Mouse (Mus musculus): ENCODE data around the gene Phc3. TPM values are rescaled to one million over a fixed set of nuclear protein-coding genes. Genes with fewer than 3 reads are reported as not detected.

The Phc3 gene
- total RNA-seq, 2 experiments from 2014 or later, result 23.1 to 25.1 TPM

DNA sequence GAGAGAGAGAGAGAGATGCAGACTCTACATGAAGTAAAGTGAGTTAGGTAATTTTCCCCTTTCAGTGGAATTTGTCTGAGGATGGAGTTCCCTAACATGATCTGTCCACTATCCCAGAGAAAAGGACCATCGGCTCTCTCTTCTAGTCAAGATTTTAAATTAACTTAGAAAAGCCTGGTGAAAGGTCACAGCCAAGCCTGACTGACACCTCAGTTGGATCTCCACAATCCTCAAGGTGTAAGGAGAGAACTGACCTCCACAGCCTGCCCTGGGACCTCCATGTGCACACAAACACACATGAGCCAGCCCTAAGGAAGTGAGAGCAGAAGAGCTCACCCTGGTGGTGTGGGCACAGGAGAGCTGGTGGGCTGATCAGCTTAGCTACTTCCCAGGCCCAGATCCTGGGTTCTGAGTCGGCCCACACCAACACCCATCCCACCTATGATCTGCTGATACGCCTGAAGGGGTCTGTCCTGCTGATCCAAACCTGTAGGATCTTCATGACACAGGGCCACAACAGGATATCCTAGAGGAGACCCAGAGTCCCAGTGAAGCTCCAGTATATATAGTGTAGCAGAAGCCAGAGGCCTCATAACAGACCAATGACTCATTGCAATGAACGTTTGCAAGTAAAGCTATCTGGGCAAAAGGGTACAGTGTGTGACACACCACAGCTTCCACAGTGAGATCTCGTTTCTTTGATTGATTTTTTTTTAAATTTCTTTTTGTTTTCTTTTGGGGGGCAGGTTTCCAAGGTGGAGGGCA is 12.6 kb upstream of the Phc3 start:
- DNase-seq (ENCODE audit: low spot score in 2 of 2), result no peak

DNA sequence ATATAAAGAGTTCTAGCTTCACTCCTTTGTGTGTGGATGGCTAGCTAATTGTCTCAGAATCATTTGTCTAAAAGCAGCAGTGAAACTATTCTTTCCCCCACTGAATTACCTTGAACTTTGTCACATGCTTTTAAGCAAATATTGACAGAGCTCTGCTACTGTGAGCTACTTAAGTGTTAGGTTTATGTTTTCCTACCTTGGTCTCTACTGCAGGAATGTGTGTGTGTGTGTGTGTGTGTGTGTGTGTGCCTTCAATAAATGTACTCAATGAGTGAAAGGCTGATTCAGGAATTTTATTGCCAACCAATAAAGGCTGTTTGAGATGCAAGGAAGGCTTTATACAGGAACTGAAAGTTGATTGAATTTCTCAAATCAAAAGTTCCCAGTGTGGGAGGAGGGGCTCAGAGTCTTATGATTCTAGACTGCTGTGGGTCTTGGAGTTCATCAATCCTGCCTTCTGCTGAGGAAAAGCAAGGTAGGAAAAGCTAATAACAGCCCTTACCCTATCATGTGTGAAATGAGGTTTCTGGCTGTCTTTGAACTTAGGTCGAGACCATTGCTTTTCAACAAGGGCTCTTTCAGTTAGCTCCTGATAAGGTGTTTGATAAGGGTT is 7.9 kb upstream of the Phc3 start:
- DNase-seq (ENCODE audit: low spot score in 2 of 2), result no peak

DNA sequence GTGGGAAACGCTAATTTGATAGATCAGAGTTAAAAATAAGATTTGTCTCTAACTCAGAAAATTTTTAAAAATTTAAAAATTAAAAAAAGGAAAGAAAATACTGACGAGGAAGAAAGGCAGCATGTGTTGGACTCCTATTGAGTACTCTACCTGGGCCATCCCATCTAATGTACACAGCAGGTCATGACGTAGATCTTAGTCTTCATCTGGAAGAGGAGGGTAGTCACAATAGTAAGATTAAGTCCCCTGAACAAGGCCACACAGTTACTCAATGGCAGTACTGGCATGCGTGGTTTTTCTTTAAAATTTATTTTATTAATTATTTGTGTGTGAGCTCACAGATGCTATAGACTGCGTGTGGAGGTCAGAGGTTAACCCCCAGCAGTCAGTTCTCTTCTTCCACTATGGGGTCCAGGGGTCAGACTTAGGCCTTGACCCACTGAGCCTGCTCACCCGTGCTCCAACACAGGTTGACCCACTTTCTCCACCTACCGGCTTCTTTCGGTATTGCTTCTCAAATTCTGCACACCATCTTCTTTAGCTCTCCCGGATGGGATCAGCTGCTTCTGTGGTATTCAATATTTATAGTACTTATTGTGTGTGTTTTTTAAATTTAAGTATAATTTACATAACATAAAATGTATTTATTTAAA is 6.0 kb upstream of the Phc3 start:
- DNase-seq (ENCODE audit: low spot score in 2 of 2), result peak; percentile 32 to 65

DNA sequence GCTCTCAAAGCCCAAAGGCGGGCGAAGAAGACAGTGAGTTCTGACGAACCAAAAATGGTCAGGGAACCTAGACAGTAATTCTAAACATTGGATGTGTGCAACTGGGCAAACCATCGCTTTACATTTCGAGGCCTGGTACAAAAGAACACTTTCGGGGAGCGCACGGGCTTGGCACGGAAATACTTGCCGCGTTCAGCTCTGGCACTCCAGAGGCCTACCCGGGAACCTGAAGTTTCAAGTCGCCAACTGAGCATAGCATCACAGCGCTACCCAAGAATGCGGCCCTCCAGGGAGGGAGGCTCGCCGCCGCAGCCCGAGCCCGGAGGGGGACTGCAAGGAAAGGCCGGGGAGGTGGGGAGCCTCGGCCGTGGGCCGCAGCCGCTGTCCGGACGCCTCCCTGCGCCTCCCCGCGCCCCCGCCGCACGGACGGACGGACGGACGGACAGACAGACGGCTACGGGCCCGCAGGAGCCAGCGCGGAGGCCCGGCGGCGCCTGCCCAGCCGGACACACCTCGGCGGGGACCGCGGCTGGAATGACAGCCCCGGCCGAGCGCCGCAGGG is 603 bp downstream of the Phc3 start:
- DNase-seq (ENCODE audit: low spot score in 2 of 2), result peak; percentile 29 to 50

DNA sequence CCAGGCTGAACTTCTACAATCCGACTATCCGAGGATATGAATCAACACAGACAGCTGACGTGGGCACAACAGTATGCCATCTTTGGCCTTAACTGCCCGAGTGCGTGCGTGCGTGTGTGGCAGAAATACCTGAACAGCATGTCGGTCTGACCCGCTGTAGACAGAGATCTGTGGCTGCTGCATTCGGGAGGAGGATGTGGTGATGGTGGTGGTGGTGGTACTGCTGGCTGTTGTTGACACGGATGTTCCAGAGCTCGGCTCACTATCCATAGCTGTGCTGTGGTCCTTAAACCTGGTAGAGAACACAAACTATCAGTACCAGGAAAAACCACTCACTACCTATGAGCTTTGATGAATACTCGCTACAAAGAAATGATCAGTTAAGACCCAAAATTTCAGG is 3.6 kb downstream of the Phc3 start:
- DNase-seq (ENCODE audit: low spot score in 2 of 2), result no peak

DNA sequence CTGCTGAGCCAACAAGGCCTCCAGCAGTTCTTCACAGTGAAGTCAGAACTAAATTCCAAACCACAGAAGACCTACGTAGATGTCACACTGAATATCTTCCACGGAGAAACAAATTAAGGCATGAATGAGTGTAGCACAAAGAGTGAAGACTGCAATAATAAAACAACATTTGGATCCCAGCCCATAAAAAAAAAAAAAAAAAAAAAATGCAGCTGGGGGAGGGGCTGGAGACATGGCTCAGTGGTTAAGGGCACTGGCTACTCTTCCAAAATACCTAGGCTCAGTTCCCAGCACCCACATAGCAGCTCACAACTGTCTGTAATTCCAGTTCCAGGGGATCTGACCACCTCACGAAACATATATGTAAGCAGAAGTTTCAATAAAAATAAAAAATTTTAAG is 5.0 kb downstream of the Phc3 start:
- no peak for DNase-seq (ENCODE audit: low spot score in 2 of 2)

DNA sequence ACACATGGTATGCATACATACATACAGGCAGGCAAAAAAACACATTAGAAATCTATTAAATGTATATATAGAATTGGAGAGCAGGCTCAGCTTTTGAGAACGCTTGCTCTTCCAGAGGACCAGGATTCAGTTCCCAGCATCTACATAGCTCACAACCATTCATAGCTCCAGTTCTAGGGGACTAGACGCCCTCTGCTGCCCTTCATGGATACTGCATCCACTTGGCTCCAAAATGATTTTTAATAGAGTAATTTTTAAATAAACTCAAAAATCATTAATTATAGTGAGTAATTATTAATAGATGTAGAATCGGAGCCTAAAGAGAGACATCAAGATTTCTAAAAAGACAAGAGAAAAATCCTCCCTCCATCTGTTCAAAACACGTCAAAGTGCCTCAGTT is 6.1 kb downstream of the Phc3 start:
- no peak for DNase-seq (ENCODE audit: low spot score in 2 of 2)

DNA sequence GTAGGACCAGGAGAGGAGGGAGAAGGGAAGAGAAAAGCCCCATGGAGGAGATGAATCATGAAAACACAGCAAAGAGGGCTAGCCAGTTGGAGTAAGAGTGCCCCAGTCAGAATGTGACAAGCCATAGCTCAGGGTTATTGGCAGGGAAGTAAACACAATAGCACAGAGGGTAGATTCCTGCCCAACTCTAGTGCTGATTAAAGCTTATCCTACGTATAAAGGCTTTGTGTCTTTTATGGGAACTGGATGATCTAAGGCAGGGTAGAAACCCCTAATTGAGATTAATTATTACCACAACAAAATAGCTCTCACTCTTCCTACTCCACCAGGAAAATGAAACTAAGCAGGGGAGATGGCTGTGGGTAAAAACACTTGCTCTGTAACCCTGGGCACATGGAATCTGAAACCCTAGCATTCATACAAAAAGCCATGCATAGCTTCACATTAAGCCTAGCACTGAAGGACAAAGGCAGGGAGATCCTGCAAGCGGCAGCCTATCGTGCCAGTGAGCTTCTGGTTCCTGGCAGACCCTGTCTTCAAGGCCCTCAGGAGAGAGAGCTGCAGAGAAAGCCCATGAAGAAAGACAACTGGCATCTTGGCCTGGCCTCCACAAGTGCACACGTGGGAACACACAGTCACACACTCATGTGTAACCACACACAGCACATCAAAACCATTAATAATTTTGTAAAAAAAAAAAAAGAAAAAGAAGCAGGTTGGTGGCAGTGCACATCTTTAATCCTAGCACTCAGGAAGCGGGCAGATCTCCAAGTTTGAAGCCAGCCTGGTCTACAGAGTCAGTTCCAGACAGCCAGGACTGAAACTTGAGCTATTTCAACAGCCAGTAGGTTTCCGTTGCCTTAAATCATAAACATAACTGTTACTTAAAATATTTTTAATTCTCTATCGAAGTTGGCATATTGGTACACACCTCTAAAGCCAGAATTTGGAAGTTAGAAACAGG is 9.1 kb downstream of the Phc3 start:
- DNase-seq (ENCODE audit: low spot score in 2 of 2), result no peak

DNA sequence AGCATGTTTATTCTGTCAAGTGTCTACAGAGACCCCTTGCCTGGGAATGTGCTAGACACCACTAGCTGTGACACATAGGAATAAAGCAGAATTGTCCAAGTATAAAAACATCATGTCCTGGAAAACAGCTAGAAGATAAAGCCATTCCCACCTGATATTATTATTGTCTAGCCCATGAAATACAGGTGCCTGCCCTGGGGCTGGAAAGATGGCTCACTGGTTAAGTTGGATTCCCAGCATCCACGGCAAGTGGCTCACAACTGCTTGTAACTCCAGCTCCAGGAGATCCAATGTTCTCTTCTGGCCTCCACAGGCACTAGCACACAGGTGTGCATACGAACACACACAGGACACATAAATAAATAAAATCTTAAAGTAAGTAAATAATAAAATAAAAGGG is 10.5 kb downstream of the Phc3 start:
- DNase-seq (ENCODE audit: low spot score in 2 of 2), result no peak

DNA sequence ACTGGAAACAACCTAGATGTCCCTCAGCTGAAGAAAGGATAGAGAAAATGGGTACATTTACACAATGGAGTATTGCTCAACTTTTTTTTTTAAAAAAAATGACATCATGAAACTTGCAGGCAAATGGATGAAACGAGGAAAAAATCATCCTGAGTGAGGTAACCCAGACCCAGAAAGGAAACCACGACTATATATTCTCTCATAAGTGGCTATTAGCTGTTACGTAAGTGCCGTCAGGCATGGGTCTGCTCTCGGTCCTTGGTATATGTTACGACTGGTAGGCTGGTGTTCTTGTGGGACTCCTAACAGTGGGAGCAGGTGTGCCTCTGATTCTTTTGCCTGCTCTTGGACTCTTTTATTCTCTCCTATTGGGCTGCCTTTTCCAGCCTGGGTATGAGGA is 12.9 kb downstream of the Phc3 start:
- DNase-seq (ENCODE audit: low spot score in 2 of 2), result no peak

DNA sequence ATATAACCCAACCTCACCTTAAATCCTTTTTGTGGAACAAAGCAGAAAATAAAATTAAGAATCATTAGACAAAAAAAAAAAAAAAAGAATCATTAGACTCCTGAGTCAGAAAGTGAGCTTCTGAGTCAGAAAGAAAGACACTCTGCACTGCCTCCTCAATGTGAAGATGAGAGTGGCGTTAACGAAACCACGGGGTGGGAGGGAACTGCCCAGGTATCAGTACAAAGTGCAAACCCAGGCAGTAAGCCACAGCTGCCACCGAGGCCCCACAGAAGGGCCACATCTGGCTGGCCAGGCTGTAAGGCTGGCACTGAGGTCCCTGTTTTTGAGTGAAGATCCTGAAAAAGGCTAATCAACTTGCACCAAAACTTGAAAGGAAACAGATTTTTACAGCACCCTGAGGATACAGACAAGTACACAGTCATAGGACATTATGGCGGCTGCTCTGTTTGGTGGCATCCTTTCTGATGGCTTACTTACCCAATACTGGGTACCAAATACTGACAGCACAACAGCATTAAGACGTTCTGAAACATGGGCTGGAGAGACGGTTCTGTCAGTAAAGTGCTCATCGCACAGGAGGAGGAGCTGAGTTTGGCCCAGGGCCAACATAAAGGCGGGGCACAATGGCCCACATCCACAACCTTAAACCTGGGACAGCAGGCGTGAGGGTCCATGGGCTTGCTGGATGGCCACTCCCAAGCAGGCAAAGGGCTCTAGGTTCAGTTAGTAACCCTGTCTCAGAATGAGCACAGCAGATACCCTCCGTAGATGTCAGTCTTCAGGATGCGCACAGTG is 16.7 kb downstream of the Phc3 start:
- DNase-seq (ENCODE audit: low spot score in 2 of 2), result no peak

DNA sequence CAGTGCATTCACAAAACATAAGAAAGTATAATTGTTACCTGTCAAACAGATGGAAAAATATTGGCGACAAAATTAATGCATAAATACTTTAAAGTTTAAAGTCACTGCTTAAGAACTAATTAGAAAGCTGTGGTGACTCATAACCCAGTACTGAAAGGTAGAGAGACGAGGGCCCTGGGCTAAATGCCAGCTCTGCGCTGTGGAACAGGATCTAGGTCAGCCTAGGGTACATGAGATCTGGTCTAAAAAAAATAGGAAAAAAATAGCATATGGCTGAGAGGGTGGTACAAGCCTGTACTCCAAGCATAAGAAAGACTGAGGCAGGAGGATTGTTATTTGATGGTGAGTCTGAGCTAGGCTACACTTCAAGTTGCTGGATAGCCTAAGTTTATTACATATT is 17.6 kb downstream of the Phc3 start:
- DNase-seq (ENCODE audit: low spot score in 2 of 2), result no peak

DNA sequence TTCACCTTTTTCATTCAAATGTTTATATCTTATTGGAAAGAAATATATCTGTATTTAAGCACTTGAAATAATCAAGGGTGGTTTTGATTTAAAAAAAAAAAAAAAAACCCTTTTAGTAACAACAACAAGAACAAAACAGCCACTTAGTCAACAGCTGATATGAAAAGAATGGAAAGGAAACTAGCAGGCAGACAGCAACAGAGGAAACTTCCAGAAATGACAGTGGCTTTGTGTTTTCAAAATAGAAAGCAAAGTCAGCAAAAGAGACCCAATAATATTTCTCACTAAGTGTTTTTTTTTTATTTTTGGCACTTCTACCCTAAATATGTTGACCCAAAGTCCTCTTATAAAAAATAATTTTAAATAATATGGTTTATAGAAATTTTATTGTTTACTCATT is 34.8 kb downstream of the Phc3 start:
- no peak for DNase-seq (ENCODE audit: low spot score in 2 of 2)

DNA sequence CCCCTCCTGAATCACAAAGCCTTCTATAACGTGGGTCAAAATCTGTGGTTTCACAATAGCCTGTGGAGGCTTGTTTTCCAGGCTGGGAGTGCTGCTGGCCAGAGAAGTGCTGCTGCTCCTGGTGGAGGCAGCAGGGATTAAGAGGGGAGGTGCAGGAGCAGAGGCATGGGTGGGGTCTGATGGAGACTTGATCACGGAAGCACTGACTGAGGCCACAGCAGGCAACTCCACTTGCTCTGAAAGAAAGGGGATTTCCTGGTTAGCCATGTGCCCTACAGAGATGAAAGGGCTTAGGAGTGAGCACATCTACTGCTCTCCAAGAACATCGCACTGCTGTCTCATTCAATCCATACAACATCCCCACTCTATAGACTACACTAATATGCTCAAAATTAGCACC is 39.4 kb downstream of the Phc3 start:
- DNase-seq (ENCODE audit: low spot score in 2 of 2), result no peak

DNA sequence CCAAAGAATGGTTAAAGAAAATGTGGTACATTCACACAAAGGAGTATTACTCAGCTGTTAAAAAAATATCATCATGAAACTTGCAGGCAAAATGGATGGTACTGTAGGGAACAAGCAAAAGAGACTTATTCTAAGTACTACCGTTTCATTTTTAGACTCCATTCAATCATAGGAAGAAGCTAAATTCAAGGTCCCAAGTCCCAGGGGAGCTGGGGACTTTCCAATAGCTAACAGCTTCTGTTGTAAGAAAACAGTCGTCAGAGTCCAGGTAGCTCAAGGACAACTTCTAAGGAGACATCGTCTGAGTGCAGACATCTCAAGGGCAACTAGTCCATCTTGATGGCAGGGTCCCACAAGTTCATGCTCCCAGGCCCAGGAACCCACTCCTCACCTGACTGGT is 41.6 kb downstream of the Phc3 start:
- DNase-seq (ENCODE audit: low spot score in 2 of 2), result no peak

DNA sequence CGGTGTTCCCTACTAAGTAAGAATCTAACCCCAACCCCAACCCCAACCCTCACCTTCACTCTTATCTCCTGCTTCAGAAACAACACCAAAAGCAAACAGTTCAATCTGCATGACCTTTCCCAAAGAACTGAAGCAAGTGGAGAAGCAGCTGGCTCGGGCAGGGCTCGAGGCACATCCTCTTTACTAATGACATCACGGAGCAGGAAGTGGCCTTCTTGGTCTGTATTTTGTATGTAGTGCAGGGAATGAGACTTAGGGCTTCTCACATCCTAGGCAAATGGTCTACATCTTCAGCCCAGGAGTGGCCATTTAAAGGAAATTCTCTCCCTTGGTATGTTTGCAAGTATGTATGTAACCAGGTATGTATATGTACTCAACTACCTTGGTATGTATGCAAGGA is 52.1 kb downstream of the Phc3 start:
- DNase-seq (ENCODE audit: low spot score in 2 of 2), result no peak

DNA sequence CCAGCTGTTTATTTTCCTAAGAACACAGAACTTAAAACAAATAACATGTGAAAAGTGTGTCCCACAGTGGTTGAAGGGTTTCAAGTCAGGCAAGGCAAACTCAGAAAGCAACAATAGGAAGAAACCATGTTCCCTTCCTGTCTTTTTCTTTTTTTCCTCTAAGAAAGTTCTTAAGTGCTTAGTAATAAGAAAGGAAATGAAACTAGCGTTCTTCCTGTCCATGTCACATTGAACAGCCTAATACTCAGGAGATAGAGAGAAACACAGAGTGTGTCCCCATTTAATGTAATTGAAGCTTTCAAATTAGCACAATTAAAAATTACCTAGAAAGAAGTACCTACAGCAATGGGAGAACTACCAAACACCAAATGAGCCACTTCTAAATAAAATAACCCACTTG is 64.6 kb downstream of the Phc3 start:
- no peak for DNase-seq (ENCODE audit: low spot score in 2 of 2)

DNA sequence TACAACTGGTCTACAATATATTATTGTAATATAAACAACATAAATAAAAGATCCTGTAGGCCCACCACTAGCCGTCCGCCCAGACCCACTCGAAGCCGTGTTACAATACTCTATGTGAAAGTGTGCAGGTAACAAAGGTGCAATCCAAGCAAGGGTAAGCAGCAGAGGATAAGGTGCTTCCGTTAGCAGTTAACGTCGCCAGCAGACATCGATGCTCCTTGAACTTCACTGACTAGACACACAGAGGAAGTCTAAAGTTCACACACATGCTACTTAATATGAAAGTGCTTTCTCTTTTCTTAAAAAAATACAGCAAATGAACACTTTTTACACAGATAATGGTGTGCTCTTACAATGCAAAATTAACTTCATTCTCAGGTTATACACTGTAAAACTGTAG is 69.8 kb downstream of the Phc3 start:
- no peak for DNase-seq (ENCODE audit: low spot score in 2 of 2)

DNA sequence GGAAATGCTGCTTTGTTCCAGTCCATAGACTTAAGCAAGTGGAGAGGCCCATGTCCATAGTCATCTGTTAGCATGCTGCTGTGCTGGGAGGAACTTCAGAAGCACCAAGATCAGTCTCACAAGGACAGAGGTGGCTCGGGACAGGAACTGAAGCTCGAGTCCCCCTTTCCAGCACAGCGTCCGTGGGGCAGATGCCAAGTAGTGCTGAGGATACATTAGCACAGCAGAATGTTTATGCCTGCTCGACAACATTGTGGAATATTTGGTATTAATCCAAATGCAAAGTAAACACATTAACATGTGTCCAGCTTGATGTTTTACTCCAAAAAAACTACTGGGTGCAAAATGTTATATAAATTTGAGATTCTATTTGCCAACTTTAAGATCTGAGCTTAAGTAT is 72.5 kb downstream of the Phc3 start:
- DNase-seq (ENCODE audit: low spot score in 2 of 2), result no peak

DNA sequence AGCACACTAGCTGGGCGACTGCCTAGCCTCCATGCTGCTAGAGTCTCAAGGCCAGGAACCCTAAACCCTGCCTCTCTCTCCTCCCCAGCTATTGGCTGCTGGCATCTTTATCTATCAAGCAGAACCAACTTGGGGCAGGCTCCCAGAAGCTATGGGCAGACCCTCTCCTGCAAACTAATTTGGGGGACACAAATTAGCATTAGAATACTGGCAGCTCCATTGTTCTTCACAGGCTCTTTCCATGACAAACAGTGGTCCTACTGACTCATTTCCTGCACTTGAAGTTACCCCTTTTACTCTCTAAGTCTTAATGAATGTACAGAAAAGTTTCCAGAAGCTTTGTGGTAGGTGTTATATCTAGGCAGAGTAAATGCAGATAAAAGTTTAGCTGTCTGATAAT is 80.2 kb downstream of the Phc3 start:
- no peak for DNase-seq (ENCODE audit: low spot score in 2 of 2)
